Mouse (Mus musculus): ENCODE measurements at regions not wholly inside any gene's neighbourhood (a gene's known extent, or its start where the extent isn't known, plus 50 kb on each side); places are given as distances from the start of the nearest gene placed in this dataset.

- H3K4me1 ChIP-seq = 0 out of 2 replicates have a peak, but pooled peaks cover 2% of the 10 kb centered on the region
- H3K4me3 ChIP-seq = no peak overlapping the region
- no peaks in the 10 kb centered on the region for H3K27me3 ChIP-seq
- H3K9ac ChIP-seq (replicated peaks) = no peak overlapping the region
- no peak overlapping the region for H3K4me2 ChIP-seq (replicated peaks)
- H3K27ac ChIP-seq (replicated peaks) = no peak overlapping the region
- no peaks in the 10 kb centered on the region for H3K9me3 ChIP-seq
- WGBS = 31% methylated on average over 4 of the region's 4 CpGs
- no peak for ATAC-seq (replicated peaks)
- H3K36me3 ChIP-seq = no peaks in the 10 kb centered on the region
These were observed 119.6 kb upstream of the Slc22a12 start for GRCm38 (mm10) chr19:6662346-6662939.

GRCm38 (mm10) chr19:6661508-6661871 is 118.7 kb upstream of the Slc22a12 start:
- H3K4me1 ChIP-seq = 0 out of 2 replicates have a peak, but pooled peaks cover 2% of the 10 kb centered on the region
- no peaks in the 10 kb centered on the region for H3K36me3 ChIP-seq
- no peak for ATAC-seq (replicated peaks)
- no peak overlapping the region for H3K9ac ChIP-seq (replicated peaks)
- no peak overlapping the region for H3K4me2 ChIP-seq (replicated peaks)
- no peaks in the 10 kb centered on the region for H3K27me3 ChIP-seq
- WGBS = 62% methylated on average over 2 of the region's 2 CpGs
- no peaks in the 10 kb centered on the region for H3K9me3 ChIP-seq
- no peak overlapping the region for H3K27ac ChIP-seq (replicated peaks)
- H3K4me3 ChIP-seq = no peak overlapping the region

- H3K4me3 ChIP-seq = no peak overlapping the region
- no peak overlapping the region for H3K9ac ChIP-seq (replicated peaks)
- ATAC-seq (replicated peaks) = no peak
- 43% methylated on average over 8 of the region's 8 CpGs for WGBS
- no peak overlapping the region for H3K4me2 ChIP-seq (replicated peaks)
- no peak overlapping the region for H3K27ac ChIP-seq (replicated peaks)
- H3K4me1 ChIP-seq = 0 out of 2 replicates have a peak, but pooled peaks cover 2% of the 10 kb centered on the region
- no peaks in the 10 kb centered on the region for H3K9me3 ChIP-seq
- no peaks in the 10 kb centered on the region for H3K27me3 ChIP-seq
- no peaks in the 10 kb centered on the region for H3K36me3 ChIP-seq
These were observed 118.1 kb upstream of the Slc22a12 start for GRCm38 (mm10) chr19:6660723-6661507.

- H3K27ac ChIP-seq (replicated peaks) = no peak overlapping the region
- no peaks in the 10 kb centered on the region for H3K36me3 ChIP-seq
- no peaks in the 10 kb centered on the region for H3K27me3 ChIP-seq
- H3K4me1 ChIP-seq = 0 out of 2 replicates have a peak, but pooled peaks cover 2% of the 10 kb centered on the region
- WGBS = 92% methylated on average over 8 of the region's 8 CpGs
- H3K9ac ChIP-seq (replicated peaks) = no peak overlapping the region
- no peak for ATAC-seq (replicated peaks)
- no peak overlapping the region for H3K4me3 ChIP-seq
- H3K4me2 ChIP-seq (replicated peaks) = no peak overlapping the region
- H3K9me3 ChIP-seq = no peaks in the 10 kb centered on the region
These were observed 117.3 kb upstream of the Slc22a12 start for GRCm38 (mm10) chr19:6660157-6660556.

GRCm38 (mm10) chr19:6654550-6654949 is 111.7 kb upstream of the Slc22a12 start:
- Histone ChIP-seq H3K27ac (replicated peaks) (no peak overlapping the region), H3K9me3 (no peaks in the 10 kb centered on the region), H3K4me2 (replicated peaks) (no peak overlapping the region), H3K9ac (replicated peaks) (no peak overlapping the region), H3K27me3 (no peaks in the 10 kb centered on the region), H3K4me3 (no peak overlapping the region), H3K4me1 (peaks cover 6% of the 10 kb centered on the region), H3K36me3 (no peaks in the 10 kb centered on the region)
- ATAC-seq (replicated peaks) = no peak
- WGBS = 84% methylated on average over 5 of the region's 5 CpGs

- Histone ChIP-seq H3K9me3 (no peaks in the 10 kb centered on the region), H3K36me3 (no peaks in the 10 kb centered on the region), H3K27me3 (no peaks in the 10 kb centered on the region), H3K9ac (replicated peaks) (no peak overlapping the region), H3K4me2 (replicated peaks) (no peak overlapping the region), H3K4me1 (peaks cover 6% of the 10 kb centered on the region), H3K4me3 (no peak overlapping the region), H3K27ac (replicated peaks) (no peak overlapping the region)
- no peak for ATAC-seq (replicated peaks)
- WGBS = 82% methylated on average over 4 of the region's 4 CpGs
These were observed 109.9 kb upstream of the Slc22a12 start for GRCm38 (mm10) chr19:6652775-6653174.

- no peak overlapping the region for H3K9ac ChIP-seq (replicated peaks)
- no peak overlapping the region for H3K4me3 ChIP-seq
- H3K4me1 ChIP-seq = peaks cover 6% of the 10 kb centered on the region
- no peaks in the 10 kb centered on the region for H3K27me3 ChIP-seq
- 57% methylated on average over 5 of the region's 5 CpGs for WGBS
- no peak for ATAC-seq (replicated peaks)
- H3K4me2 ChIP-seq (replicated peaks) = no peak overlapping the region
- no peaks in the 10 kb centered on the region for H3K36me3 ChIP-seq
- H3K27ac ChIP-seq (replicated peaks) = peak overlapping the region; percentile 41; the same call in 1 of the 2 replicates
- no peaks in the 10 kb centered on the region for H3K9me3 ChIP-seq
These were observed 108.4 kb upstream of the Slc22a12 start for GRCm38 (mm10) chr19:6651192-6651591.

GRCm38 (mm10) chr19:6649885-6650284 is 107.1 kb upstream of the Slc22a12 start:
- Histone ChIP-seq H3K9me3 (no peaks in the 10 kb centered on the region), H3K27ac (replicated peaks) (no peak overlapping the region), H3K4me1 (peaks cover 6% of the 10 kb centered on the region), H3K9ac (replicated peaks) (no peak overlapping the region), H3K36me3 (no peaks in the 10 kb centered on the region), H3K4me3 (no peak overlapping the region), H3K4me2 (replicated peaks) (no peak overlapping the region), H3K27me3 (no peaks in the 10 kb centered on the region)
- no peak for ATAC-seq (replicated peaks)
- WGBS = 89% methylated on average over 4 of the region's 4 CpGs

GRCm38 (mm10) chr19:6647686-6648085 is 104.9 kb upstream of the Slc22a12 start:
- 85% methylated on average over 4 of the region's 4 CpGs for WGBS
- no peak for ATAC-seq (replicated peaks)
- H3K27ac ChIP-seq (replicated peaks) = no peak overlapping the region

GRCm38 (mm10) chr19:6647216-6647615 is 104.4 kb upstream of the Slc22a12 start:
- no peak overlapping the region for H3K9ac ChIP-seq (replicated peaks)
- H3K36me3 ChIP-seq = no peaks in the 10 kb centered on the region
- no peak overlapping the region for H3K4me3 ChIP-seq
- H3K4me1 ChIP-seq = peaks cover 6% of the 10 kb centered on the region
- no peak overlapping the region for H3K27ac ChIP-seq (replicated peaks)
- 95% methylated on average over 3 of the region's 3 CpGs for WGBS
- ATAC-seq (replicated peaks) = no peak
- no peaks in the 10 kb centered on the region for H3K27me3 ChIP-seq
- H3K4me2 ChIP-seq (replicated peaks) = no peak overlapping the region
- H3K9me3 ChIP-seq = no peaks in the 10 kb centered on the region

More at GRCm38 (mm10) chr19:6647686-6648085, 104.9 kb upstream of the Slc22a12 start:
- Histone ChIP-seq H3K4me3 (no peak overlapping the region), H3K4me2 (replicated peaks) (no peak overlapping the region), H3K9me3 (no peaks in the 10 kb centered on the region), H3K36me3 (no peaks in the 10 kb centered on the region), H3K4me1 (peaks cover 6% of the 10 kb centered on the region), H3K9ac (replicated peaks) (no peak overlapping the region), H3K27me3 (no peaks in the 10 kb centered on the region)

- Histone ChIP-seq H3K9ac (replicated peaks) (no peak overlapping the region), H3K27me3 (no peaks in the 10 kb centered on the region), H3K27ac (replicated peaks) (no peak overlapping the region), H3K4me2 (replicated peaks) (no peak overlapping the region), H3K36me3 (no peaks in the 10 kb centered on the region), H3K4me1 (peaks cover 3% of the 10 kb centered on the region), H3K9me3 (no peaks in the 10 kb centered on the region), H3K4me3 (no peak overlapping the region)
- ATAC-seq (replicated peaks) = no peak
- WGBS = 87% methylated on average over 6 of the region's 6 CpGs
These were observed 103.1 kb upstream of the Slc22a12 start for GRCm38 (mm10) chr19:6645912-6646311.

- no peaks in the 10 kb centered on the region for H3K4me1 ChIP-seq
- no peaks in the 10 kb centered on the region for H3K27me3 ChIP-seq
- no peak for ATAC-seq (replicated peaks)
- no peak overlapping the region for H3K4me3 ChIP-seq
- H3K9me3 ChIP-seq = no peaks in the 10 kb centered on the region
- H3K27ac ChIP-seq (replicated peaks) = no peak overlapping the region
- WGBS = 87% methylated on average over 6 of the region's 6 CpGs
- H3K4me2 ChIP-seq (replicated peaks) = no peak overlapping the region
- H3K36me3 ChIP-seq = no peaks in the 10 kb centered on the region
- H3K9ac ChIP-seq (replicated peaks) = no peak overlapping the region
These were observed 102.0 kb upstream of the Slc22a12 start for GRCm38 (mm10) chr19:6644871-6645270.

Data from forebrain, embryonic 15.5 days (tissue).